Mouse (Mus musculus): ENCODE measurements at regions not wholly inside any gene's neighbourhood (a gene's known extent, or its start where the extent isn't known, plus 50 kb on each side); places are given as distances from the start of the nearest gene placed in this dataset.

DNA sequence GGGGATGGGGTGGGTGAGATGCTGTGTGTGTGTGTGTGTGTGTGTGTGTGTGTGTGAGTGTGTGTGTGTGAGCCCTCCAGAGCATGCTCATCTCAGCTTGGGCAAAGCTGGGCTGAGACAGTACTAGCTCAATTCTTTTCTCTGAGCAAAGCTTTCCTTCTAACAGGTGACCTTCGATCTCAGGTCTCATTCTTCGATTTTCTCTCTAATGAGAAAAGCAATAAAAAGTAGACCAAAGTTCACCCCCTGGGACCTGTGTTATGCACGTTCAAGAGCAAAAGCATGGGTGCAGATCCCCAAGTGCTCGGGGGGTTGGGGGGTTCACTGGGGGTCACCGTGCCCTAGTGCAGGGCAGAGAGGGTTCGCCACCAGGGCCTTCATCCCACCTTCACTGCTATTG, 103.1 kb upstream of the Slc22a12 start:
- DNase-seq (ENCODE audit: low spot score in 2 of 2), result no peak

DNA sequence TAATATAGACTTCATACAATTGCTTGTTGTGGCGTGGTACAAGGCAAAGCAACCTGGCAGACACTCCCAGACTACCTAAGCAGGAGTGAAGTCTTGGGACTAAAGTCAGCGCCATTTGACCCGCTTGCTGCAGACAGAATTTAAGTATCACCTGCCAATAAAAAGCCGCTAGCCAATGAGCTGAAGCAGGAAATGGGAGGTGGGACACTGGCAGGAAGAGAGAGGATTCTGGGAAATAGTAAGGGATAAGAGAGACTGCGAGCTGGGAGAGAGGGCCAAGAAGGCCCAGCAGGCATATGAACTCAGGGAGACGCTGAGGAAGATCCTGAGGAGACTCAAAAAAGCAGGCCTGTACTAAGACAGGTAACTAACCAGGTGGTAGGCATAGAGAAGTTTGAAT, 102.0 kb upstream of the Slc22a12 start:
- no peak for DNase-seq (ENCODE audit: low spot score in 2 of 2)

DNA sequence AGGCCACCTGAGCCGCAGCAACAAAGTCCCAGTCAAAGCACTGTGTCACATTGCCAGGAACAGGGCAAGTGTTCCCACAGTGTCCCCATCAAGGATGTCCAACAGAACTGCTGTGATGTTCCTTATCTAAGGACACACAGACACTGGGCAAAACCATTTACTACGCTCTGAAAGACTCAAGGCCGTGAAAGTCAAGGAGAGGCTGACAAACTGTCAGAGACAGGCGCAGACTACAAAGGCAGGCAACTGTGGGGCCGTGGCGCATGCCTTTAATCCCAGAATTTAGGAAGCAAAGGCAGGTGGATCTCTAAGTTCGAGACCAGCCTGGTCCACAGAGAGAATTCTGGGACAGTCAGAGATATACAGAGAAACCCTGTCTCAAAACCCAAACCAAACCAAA, 96.8 kb upstream of the Slc22a12 start:
- DNase-seq (ENCODE audit: low spot score in 2 of 2), result no peak

DNA sequence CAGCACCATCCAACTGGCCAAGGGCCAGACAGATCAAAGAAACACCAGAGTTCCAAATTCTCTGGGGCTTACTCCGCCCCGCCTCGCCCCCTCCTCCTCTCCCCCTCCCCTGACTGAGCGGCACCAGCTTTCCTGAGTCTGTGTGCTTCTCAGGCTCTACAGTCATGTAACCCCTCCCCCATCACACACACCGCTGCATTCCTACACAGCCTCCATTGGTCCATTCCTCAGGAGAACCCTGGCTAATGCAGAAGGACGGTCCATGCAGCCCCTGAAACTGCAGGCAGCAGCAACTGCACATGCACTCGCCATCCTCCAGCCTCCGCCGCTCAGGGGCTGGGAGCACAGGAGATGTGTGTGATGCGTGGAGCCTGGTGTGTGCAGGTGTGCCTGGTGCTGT, 90.6 kb upstream of the Slc22a12 start:
- no peak for DNase-seq (ENCODE audit: low spot score in 2 of 2)

DNA sequence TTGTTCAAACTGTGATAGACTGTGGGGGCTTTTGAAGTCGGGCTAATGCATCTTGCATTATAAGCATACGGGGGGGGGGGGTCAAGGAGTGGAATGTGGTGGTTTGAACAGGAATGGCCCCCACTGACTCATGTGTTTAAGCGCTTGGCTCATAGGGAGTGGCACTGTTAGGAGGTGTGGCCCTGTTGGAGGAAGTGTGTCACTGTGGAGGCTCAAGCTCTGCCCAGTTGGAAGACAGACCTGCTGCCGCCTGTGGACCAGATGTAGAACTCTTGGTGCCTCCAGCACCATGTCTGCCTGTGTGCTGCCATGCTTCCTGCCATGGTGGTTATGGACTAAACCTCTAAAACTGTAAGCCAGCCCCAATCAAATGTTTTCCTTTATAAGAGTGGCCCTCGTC, 89.0 kb upstream of the Slc22a12 start:
- no peak for DNase-seq (ENCODE audit: low spot score in 2 of 2)

DNA sequence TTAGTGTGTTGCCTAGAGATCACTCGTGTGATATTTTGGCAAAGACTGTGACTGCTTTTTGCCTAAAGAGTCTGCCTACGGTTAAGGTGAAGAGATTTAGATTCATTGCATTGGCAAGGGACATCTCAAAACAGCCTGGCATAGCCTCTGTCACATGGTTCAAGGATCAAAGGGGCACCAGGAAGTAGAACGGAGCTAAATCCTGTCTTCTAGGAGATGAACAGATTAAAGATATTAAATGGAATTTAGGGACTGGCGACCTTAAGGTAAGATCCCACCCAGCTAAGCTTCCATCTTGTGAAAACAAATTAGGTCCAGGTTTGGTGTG, 87.7 kb upstream of the Slc22a12 start:
- DNase-seq (ENCODE audit: low spot score in 2 of 2), result no peak

DNA sequence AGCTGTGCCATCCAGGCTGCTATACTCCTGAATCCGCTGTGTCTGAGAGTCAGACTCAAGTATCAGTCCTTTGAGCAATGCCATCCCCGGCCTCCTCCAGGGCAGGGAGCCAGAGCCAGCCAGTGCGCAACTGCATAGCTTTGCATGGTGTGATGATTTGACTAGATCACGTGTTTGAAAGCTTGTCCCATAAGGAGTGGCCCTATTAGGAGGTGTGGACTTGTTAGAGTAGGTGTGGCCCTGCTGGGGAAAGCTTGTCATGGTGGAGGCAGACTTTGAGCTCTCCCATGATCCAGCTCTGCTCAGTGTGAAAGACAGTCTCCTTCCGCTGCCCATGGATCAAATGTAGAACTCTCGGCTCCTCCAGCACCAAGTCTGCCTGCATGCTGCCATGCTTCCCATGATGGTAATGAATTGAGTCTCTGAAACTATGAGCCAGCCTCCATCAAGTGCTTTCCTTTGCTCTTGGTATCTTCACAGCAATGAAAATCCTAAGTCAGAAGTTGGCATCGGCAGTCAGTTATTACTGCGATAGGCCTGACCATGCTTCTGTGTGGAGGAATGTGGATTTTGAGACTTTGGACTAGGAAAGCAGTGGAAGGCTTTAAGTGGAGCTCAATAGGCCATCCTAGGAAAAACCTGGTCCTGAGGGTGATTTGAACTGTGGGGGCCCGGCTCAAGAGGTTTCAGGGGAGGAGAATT, 87.2 kb upstream of the Slc22a12 start:
- DNase-seq (ENCODE audit: low spot score in 2 of 2), result no peak

DNA sequence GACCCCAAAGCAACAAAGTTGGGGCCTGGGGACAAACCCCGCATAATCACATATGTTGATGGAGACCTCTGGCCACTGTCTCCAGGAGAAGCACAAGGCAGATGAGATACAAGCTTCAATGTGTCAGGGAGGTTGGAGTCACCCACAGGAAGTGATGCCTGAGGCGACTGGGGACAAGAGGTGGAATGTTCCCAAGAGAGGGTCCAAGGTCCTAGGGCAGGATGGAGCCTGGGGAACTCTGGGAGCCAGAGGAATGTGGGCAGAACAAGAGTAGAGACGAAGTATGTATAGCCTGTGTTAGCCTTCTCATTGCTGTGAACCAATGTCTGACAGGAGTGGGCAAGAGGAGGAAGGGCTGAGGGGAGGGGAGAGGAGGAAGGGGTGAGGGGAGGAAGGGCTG, 82.7 kb upstream of the Slc22a12 start:
- no peak for DNase-seq (ENCODE audit: low spot score in 2 of 2)

DNA sequence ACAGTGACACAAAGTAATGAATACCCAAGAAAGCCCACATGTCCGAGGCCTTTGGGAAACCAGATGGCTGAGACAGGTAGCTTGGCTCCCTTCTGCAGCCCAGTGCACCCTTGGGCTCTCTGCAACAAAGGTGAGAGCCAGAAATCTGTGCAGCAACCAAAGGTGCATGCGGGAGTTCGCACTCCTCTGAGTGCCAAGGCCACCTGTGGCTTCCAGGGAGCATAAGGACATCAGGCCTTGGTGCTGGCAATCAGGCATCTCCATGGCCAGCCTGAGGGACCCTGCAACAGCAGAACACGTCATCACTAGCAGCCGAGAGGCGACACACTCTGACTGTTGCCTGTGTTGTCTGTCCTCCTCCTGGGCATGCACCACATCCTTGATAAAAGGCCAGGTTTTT, 78.2 kb upstream of the Slc22a12 start:
- DNase-seq (ENCODE audit: low spot score in 2 of 2), result no peak

DNA sequence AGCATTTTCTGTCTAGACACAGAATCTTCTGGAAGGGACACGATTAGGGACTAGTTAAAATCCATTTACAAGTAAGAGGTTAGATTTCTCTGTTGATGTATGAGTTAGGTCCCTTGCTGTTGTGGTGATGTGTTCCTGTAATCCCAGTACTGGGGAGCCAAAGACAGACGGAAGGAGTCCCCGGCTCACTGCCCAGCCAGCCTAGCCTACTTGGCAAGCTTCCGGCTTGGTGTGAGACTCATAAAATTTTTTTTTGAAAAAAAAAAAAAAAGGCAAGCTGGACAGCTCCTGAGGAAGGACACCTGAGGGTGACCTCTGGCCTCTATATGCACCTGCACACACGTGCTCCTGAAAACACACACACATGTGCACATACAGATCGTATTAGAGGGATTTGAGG, 76.7 kb upstream of the Slc22a12 start:
- no peak for DNase-seq (ENCODE audit: low spot score in 2 of 2)

DNA sequence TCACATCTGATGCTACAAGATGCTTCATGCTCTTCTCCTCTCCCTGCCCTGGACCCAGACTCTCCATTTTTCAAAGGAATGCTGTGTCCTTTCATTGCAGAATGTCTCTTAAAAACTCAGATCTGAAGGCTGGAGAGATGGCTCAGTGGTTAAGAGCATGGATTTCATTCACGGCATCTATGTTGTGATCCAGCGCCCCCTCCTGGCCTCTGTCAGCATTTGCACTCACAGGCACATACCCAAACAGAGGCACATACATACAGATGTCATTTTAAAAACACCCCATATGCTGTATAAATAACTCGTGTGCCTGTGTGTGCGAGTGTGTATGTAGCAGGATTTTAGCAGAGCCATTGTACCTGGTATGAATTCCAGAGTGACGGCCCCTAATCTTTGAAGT, 73.8 kb upstream of the Slc22a12 start:
- DNase-seq (ENCODE audit: low spot score in 2 of 2), result no peak

DNA sequence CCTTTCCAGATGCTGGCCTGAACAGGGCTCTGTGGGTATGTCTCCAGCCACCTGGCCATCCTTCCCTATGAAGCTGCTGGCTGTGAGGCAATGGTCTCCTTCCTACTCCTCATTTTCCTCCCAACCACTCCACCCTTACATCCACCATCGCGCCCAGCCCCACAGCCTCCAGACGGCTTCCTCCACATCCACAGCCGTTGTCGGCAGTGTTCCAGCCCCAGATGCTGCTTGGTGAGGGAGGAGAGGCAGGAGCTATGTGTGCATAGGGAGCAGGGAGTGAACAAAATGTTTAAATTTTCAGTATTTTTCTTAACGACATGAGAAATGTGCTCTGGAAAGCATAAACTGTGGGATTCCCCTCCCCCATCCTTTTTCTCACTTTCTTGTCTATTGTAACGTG, 69.6 kb upstream of the Slc22a12 start:
- DNase-seq (ENCODE audit: low spot score in 2 of 2), result no peak

DNA sequence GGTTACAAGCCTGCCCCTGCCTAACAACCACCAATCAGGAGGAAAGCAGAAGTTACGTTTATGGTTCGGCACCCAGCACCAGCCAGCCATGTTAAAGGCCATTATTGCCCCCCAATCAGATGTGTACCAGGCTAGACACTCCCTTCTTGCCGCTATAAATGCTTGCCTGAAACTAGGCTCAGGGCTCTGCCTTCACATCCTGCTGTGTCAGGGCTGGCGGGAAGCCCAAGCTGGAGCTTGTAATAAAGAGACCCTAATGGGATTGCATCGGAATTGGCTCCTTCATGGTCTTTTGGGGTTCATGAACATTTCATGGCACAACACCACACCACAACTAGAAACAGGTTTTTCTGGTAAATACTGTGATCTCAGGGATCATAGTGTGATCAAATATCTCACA, 69.1 kb upstream of the Slc22a12 start:
- no peak for DNase-seq (ENCODE audit: low spot score in 2 of 2)

DNA sequence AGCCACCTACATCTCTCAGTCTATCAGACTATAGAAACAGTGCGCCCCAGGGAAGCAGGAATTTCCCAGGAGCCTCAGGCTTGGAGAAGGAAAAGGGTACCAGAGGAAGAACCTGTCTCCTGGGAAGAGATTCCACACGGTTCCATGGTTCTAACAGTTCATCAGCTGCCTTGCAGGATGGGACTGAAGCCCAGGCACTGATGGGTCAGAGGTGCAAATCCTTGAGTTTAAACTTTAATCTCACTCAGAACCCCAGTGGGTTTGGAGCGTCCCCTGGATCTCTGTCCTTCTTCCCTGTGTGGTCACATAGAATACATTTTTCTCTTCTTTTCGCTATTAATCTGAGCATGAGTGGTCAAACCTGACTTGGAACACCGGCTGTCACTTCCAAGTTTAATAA, 67.9 kb upstream of the Slc22a12 start:
- no peak for DNase-seq (ENCODE audit: low spot score in 2 of 2)

DNA sequence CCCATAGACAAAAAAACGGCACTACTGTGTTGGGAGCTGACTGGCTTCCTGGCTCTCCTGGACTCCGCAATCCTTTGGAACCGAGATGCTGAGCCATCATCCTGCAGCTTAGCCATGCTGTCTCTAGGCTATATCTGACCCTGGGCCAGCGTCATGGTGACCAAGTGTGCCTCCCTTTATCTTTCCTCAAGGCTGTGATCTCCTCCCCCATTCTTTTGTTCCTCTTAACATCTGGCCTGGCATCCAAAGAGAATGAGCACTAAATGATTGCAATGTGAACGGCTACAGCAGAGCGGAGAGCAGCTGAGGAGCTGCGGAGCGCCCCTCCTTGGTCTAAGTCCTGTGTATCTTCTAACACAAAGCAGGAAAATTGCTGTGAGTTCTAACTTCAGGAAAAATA, 67.2 kb upstream of the Slc22a12 start:
- DNase-seq (ENCODE audit: low spot score in 2 of 2), result no peak

DNA sequence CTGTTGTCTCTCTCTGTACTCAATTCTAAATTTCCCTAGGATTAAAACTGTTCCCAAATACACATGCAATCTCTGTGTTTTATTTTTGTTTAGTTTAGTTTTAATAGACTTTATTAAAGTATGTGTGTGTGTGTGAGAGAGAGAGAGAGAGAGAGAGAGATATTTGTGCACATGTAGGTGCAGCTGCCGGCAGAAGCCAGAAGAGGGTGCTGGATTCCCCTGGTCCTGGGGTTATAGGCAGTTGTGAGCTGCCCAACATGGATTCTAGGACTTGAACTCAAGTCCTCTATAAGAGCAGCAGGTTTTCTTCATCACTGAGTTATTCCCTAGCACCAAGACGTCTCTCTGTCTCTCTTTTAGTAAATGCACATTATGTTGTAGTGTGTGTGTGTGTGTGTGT, 64.7 kb upstream of the Slc22a12 start:
- DNase-seq (ENCODE audit: low spot score in 2 of 2), result no peak

DNA sequence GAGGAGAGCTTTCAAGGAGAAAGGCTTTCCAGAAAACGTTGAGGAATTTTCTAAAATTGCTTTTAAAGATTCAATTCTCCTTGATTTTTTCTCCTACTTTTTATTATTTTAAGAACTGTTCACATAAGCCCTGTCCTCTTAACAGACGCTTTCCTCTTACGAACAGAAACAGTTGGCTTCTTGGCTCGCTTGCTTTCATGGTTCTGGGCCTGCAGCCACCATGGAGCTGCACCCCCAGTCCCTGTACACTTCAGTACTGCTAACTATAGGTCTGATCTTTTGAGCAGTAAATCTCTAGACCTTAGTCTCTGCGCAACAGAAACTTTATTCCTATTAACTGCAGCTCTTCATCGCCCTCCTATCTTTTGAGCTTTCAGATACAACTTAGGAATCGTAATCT, 63.8 kb upstream of the Slc22a12 start:
- DNase-seq (ENCODE audit: low spot score in 2 of 2), result no peak

DNA sequence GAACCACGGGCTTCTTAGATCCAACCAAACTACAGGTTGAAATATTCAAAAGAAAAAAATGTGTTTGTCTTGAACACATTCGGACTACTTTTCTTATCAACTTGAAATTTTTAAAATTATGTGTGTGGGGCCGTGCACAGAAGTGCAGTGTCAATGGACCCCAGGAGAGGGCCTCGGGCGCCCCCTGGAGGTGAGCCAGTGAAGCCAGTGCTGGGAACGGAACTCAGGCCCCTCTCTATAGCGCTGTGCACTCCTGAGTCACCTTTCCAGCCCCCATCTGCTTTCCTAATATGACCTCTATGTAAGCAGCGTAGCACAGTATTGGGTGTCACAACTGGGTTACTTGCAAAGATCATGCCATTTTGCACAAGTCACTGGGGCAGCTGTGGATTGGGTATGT, 61.9 kb upstream of the Slc22a12 start:
- DNase-seq (ENCODE audit: low spot score in 2 of 2), result no peak

DNA sequence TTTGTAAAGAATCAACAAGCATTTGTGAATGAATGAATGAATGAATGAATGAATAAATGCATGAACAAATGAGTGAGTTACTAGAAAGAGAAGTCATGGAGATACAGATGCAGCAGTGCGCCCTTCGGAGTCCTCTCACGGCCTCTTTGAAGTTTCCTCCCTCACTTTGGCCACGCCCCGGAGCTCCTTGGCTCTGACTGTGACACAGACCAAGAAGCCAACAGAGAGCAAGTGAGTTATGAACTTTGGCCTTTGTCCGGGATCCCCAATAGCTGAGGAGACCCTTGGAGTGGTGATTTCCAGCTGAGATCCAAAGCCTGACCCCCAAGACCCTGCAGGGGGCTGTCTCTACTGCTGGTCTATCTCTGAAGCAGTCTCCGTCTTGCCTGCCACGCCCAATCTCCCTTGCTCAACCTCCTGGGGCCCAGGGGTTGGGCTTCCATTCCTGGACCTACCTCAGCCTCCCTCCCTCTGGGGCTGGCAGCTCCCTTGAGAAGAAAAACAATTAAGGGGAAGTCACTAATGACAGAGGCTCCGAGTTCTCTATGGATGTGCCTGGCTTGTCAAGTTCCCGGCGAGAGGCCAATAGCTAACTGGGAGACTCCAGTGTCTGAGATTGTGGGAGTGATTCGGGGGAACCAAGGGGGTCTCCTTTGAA, 58.2 kb upstream of the Slc22a12 start:
- no peak for DNase-seq (ENCODE audit: low spot score in 2 of 2)

DNA sequence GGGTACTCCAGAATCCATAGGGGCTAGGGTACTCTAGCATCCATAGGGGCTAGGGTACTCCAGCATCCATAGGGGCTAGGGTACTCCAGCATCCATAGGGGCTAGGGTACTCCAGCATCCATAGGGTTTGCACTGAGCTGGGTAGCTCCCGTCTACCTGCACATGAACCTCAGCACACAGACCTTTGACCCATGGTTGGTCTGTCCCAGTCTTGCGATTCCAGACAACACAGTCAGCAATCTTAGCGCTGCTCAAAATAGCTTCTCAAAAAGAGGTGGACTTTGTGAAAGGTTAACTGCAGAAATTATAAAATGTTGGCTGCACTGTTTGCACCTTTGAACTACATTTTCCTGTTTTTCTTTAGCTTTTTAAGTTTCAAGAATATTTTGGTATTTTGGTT, 56.4 kb upstream of the Slc22a12 start:
- no peak for DNase-seq (ENCODE audit: low spot score in 2 of 2)

DNA sequence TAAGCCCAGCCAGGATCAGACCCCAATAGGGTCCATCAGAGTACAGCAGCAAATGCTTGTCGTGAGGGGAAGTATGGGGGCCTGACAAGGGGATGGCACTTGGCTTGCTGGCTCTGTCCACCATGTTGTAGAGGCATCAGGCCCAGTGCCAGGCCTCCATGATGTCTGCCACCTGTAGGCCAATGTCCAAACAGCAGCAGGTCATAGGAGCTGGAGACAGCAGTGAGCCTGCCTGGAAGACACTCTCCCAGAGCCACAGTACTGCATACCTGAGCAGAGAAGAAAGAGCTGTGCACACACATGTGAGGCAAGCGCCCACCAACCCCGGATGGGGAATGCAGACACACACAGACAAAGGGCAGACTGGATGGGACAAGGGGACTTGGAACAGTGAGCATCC, 55.4 kb upstream of the Slc22a12 start:
- DNase-seq (ENCODE audit: low spot score in 2 of 2), result no peak

DNA sequence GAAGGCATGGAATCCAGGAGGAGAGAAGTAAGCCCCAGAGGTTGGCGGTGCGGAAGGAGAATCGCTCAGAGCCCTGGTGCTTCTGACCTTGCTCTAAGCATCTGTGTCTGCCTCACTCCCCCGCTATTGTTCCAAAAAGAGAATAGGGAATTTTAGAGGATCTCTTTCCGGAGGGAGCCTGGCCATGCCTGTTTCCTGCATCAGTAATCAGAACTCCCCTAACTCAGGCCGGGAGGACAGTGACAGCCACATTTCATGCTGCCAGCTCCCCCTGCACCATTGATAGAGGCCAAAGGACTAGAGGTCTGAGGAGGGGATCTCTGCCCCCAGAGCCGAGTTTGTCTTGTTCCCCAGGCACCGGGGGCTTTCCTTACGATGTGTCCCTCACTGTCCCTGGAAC, 53.0 kb upstream of the Slc22a12 start:
- DNase-seq (ENCODE audit: low spot score in 2 of 2), result no peak

Data from spleen, postnatal 36 days (tissue).